Mouse (Mus musculus) lung, embryonic 14.5 days (tissue): Measurements from ENCODE around the gene Ttc9. TPM values are rescaled to one million over a fixed set of nuclear protein-coding genes. Genes with fewer than 3 reads are reported as not detected.

Experiments
- ATAC-seq: fragments of 200-750 bp; cut with Nextera tagmentation; 2 replicates; pipeline ENCODE4 v1.8.0; 2017; ENCODE audit warnings: mild to moderate bottlenecking, moderate TSS enrichment, moderate library complexity; ENCODE audit not compliant: insufficient read depth
- DNase-seq: peaks from one replicate; pipeline ENCODE4 v3.0.0-alpha.2; 2015
- H3K27ac ChIP-seq: fragments of 300-500 bp; sonication (generic); 2 replicates; pipeline ENCODE4 v1.5.1; 2014; ENCODE audit warnings: low read depth, mild to moderate bottlenecking, moderate library complexity
- H3K27me3 ChIP-seq: fragments of 300-500 bp; sonication (generic); 2 replicates; pipeline ENCODE4 v1.6.1; 2014; ENCODE audit warnings: low read length, control low read depth; ENCODE audit not compliant: insufficient read depth
- H3K36me3 ChIP-seq: fragments of 300-500 bp; sonication (generic); 2 replicates; pipeline ENCODE4 v1.6.1; 2014; ENCODE audit warnings: control low read depth; ENCODE audit not compliant: insufficient read depth
- H3K4me1 ChIP-seq: fragments of 300-500 bp; sonication (generic); 2 replicates; pipeline ENCODE4 v1.6.1; 2014; ENCODE audit warnings: antibody characterized with exemption, control low read depth; ENCODE audit not compliant: insufficient read depth
- H3K4me2 ChIP-seq: fragments of 300-500 bp; sonication (generic); 2 replicates; pipeline ENCODE4 v1.6.1; 2014; ENCODE audit warnings: mild to moderate bottlenecking
- H3K4me3 ChIP-seq: fragments of 300-500 bp; sonication (generic); 2 replicates; pipeline ENCODE4 v1.5.1; 2014; ENCODE audit warnings: low read depth, low read length
- H3K9ac ChIP-seq: fragments of 300-500 bp; sonication (generic); 2 replicates; pipeline ENCODE4 v1.6.1; 2014
- H3K9me3 ChIP-seq: fragments of 300-500 bp; sonication (generic); 2 replicates; pipeline ENCODE4 v1.6.1; 2016; ENCODE audit warnings: low read depth, low read length, control low read depth
- CTCF ChIP-seq: IDR thresholded peaks from 2 replicates; pipeline ENCODE4 v1.5.1; 2016; ENCODE audit warnings: antibody characterized with exemption, low read depth
- WGBS: fragments of 180-500 bp; shearing (Covaris S2); extraction: QIAGEN DNeasy Blood & Tissue Kit; methylation state at CpG from one replicate; pipeline ENCODE4 v1.1.7; 2014; 5-methylcytosine and 5-hydroxymethylcytosine counted together
- polyA plus RNA-seq: library from polyadenylated mRNA; unstranded; fragments of >200 nt; fragmentation: Nextera tagmentation; extraction: Ambion mirVana; gene quantifications from 2 replicates; pipeline ENCODE4 v1.2.1, GENCODE M21; 2014

Gene Ttc9
- polyA plus RNA-seq, 1 experiment from 2014 or later, result 6.1 TPM

GRCm38 (mm10) chr12:81658086-81658485, 27.0 kb downstream of the Ttc9 start:
- H3K27me3 ChIP-seq, result no peaks in the 10 kb centered on the region
- ATAC-seq (no peak), DNase-seq (no peak)
- H3K9ac ChIP-seq, result no peak overlapping the region
- no peak for TF ChIP-seq CTCF
- no peak overlapping the region for H3K4me3 ChIP-seq
- 0 out of 2 replicates have a peak, but pooled peaks cover 5% of the 10 kb centered on the region for H3K36me3 ChIP-seq
- 88% methylated on average over 7 of the region's 7 CpGs for WGBS
- no peaks in the 10 kb centered on the region for H3K9me3 ChIP-seq
- H3K4me1 ChIP-seq, result no peaks in the 10 kb centered on the region
- H3K27ac ChIP-seq, result no peak overlapping the region
- H3K4me2 ChIP-seq, result no peak overlapping the region

GRCm38 (mm10) chr12:81662076-81662475, 31.0 kb downstream of the Ttc9 start:
- H3K27ac ChIP-seq, result no peak overlapping the region
- no peak overlapping the region for H3K9ac ChIP-seq
- H3K4me1 ChIP-seq, result no peaks in the 10 kb centered on the region
- H3K27me3 ChIP-seq, result no peaks in the 10 kb centered on the region
- WGBS, result 81% methylated on average over 4 of the region's 4 CpGs
- H3K4me3 ChIP-seq, result no peak overlapping the region
- H3K4me2 ChIP-seq, result no peak overlapping the region
- no peak for DNase-seq
- 0 out of 2 replicates have a peak, but pooled peaks cover 5% of the 10 kb centered on the region for H3K36me3 ChIP-seq
- H3K9me3 ChIP-seq, result no peaks in the 10 kb centered on the region
- ATAC-seq, result no peak
- TF ChIP-seq CTCF, result no peak

- no peak overlapping the region for H3K4me3 ChIP-seq
- H3K9me3 ChIP-seq, result no peaks in the 10 kb centered on the region
- no peak overlapping the region for H3K27ac ChIP-seq
- H3K4me1 ChIP-seq, result no peaks in the 10 kb centered on the region
- TF ChIP-seq CTCF, result no peak
- 79% methylated on average over 9 of the region's 9 CpGs for WGBS
- no peak for DNase-seq
- H3K27me3 ChIP-seq, result no peaks in the 10 kb centered on the region
- H3K9ac ChIP-seq, result no peak overlapping the region
- no peak for ATAC-seq
- 0 out of 2 replicates have a peak, but pooled peaks cover 5% of the 10 kb centered on the region for H3K36me3 ChIP-seq
- H3K4me2 ChIP-seq, result no peak overlapping the region
These were observed 32.1 kb downstream of the Ttc9 start for GRCm38 (mm10) chr12:81663116-81663515.

GRCm38 (mm10) chr12:81663906-81664305, 32.9 kb downstream of the Ttc9 start:
- Histone ChIP-seq H3K4me2 (no peak overlapping the region), H3K4me1 (no peaks in the 10 kb centered on the region), H3K27me3 (no peaks in the 10 kb centered on the region), H3K9me3 (no peaks in the 10 kb centered on the region), H3K27ac (no peak overlapping the region), H3K36me3 (0 out of 2 replicates have a peak, but pooled peaks cover 5% of the 10 kb centered on the region), H3K4me3 (no peak overlapping the region), H3K9ac (no peak overlapping the region)
- DNase-seq, result no peak
- 69% methylated on average over 5 of the region's 5 CpGs for WGBS
- no peak for TF ChIP-seq CTCF
- no peak for ATAC-seq

GRCm38 (mm10) chr12:81668406-81668805, 37.4 kb downstream of the Ttc9 start:
- ATAC-seq, result no peak
- H3K4me2 ChIP-seq, result no peak overlapping the region
- no peaks in the 10 kb centered on the region for H3K4me1 ChIP-seq

GRCm38 (mm10) chr12:81675557-81675956, 44.5 kb downstream of the Ttc9 start:
- Histone ChIP-seq H3K27me3 (no peaks in the 10 kb centered on the region), H3K9me3 (no peaks in the 10 kb centered on the region), H3K9ac (no peak overlapping the region), H3K27ac (no peak overlapping the region), H3K4me1 (no peaks in the 10 kb centered on the region), H3K4me2 (no peak overlapping the region), H3K4me3 (no peak overlapping the region), H3K36me3 (no peaks in the 10 kb centered on the region)
- ATAC-seq (no peak), DNase-seq (no peak)
- no peak for TF ChIP-seq CTCF
- WGBS, result 55% methylated on average over 2 of the region's 2 CpGs

More at GRCm38 (mm10) chr12:81668406-81668805, 37.4 kb downstream of the Ttc9 start:
- Histone ChIP-seq H3K9ac (no peak overlapping the region), H3K9me3 (no peaks in the 10 kb centered on the region), H3K36me3 (no peaks in the 10 kb centered on the region), H3K27me3 (no peaks in the 10 kb centered on the region), H3K4me3 (no peak overlapping the region), H3K27ac (no peak overlapping the region)
- WGBS, result 88% methylated on average over 9 of the region's 9 CpGs
- no peak for DNase-seq
- no peak for TF ChIP-seq CTCF

- H3K9ac ChIP-seq, result no peak overlapping the region
- TF ChIP-seq CTCF, result no peak
- 72% methylated on average over 7 of the region's 7 CpGs for WGBS
- DNase-seq, result no peak
- H3K36me3 ChIP-seq, result no peaks in the 10 kb centered on the region
- no peak overlapping the region for H3K4me2 ChIP-seq
- no peak overlapping the region for H3K27ac ChIP-seq
- no peaks in the 10 kb centered on the region for H3K27me3 ChIP-seq
- ATAC-seq, result no peak
- no peaks in the 10 kb centered on the region for H3K9me3 ChIP-seq
- no peak overlapping the region for H3K4me3 ChIP-seq
- H3K4me1 ChIP-seq, result no peaks in the 10 kb centered on the region
These were observed 48.9 kb downstream of the Ttc9 start for GRCm38 (mm10) chr12:81679807-81680529.
